Mouse (Mus musculus) C2C12 (cell line): ENCODE data around the gene Prrt4.

ENCODE experiments used
- CTCF ChIP-seq: IDR thresholded peaks from one replicate; pipeline ENCODE4 v1.5.1; 2011; ENCODE audit not compliant: control insufficient read depth, insufficient read depth, insufficient read length
- MAX ChIP-seq: IDR thresholded peaks from one replicate; pipeline ENCODE4 v1.6.1; 2011; ENCODE audit warnings: mild to moderate bottlenecking, control low read depth
- MYOD1 ChIP-seq: IDR thresholded peaks from one replicate; pipeline ENCODE4 v1.6.1; 2011; ENCODE audit warnings: low read depth; ENCODE audit not compliant: control insufficient read depth, insufficient read length
- USF1 ChIP-seq: IDR thresholded peaks from one replicate; pipeline ENCODE4 v1.6.1; 2011; ENCODE audit warnings: low read depth, mild to moderate bottlenecking, control low read depth, moderate library complexity

- TF ChIP-seq CTCF, result peak; percentile 55
- TF ChIP-seq MYOD1, result no peak
- no peak for TF ChIP-seq MAX
- no peak for TF ChIP-seq USF1
Observed at GRCm38 (mm10) chr6:29198309-29199222, 19.2 kb upstream of the Prrt4 start.
